Mouse (Mus musculus): ENCODE measurements at regions not wholly inside any gene's neighbourhood (a gene's known extent, or its start where the extent isn't known, plus 50 kb on each side); places are given as distances from the start of the nearest gene placed in this dataset.

DNA sequence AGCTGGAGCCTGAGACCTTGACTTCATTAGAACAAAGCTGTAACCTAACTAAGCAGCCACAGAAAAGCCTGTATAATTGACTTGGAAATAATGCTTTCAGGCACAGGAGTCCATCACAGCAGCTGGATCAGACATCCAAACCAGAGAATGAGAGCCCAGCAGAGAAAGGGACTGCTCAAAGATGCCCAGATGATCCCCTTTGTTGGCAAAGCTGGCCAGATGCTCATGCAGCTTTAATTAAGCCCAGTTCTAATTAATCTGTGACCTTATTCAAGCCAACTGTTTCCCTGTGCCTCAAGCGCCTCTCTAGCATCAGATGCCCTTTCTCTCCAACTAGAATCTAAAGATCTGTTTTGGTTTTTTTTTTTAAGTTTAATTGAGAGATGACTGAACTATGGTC, 165.6 kb upstream of the Rag2 start:
- Histone ChIP-seq H3K9ac (replicated peaks; ENCODE audit: low read length) (no peak overlapping the region), H3K4me3 (ENCODE audit: low read depth, low read length) (no peak overlapping the region), H3K4me1 (ENCODE audit: control insufficient read depth, insufficient read depth, low read length) (no peaks in the 10 kb centered on the region), H3K27ac (replicated peaks; ENCODE audit: low read depth, low read length) (no peak overlapping the region), H3K9me3 (replicated peaks; ENCODE audit: control insufficient read depth, low read length) (no peaks in the 10 kb centered on the region), H3K36me3 (replicated peaks; ENCODE audit: control insufficient read depth, insufficient read depth, low read depth, low read length) (no peaks in the 10 kb centered on the region), H3K27me3 (ENCODE audit: control insufficient read depth, insufficient read depth, low read length) (no peaks in the 10 kb centered on the region), H3K4me2 (ENCODE audit: low read depth, low read length) (no peak overlapping the region)
- no peak for ATAC-seq (replicated peaks; ENCODE audit: insufficient number of reproducible peaks, low FRiP score, low TSS enrichment, low read depth)
- DNase-seq (ENCODE audit: low spot score) = no peak
- 86% methylated on average over 1 of the region's 1 CpGs for WGBS

GRCm38 (mm10) chr2:101462450-101462849, 162.1 kb upstream of the Rag2 start:
- no peak overlapping the region for H3K4me2 ChIP-seq (ENCODE audit: low read depth, low read length)
- no peak for ATAC-seq (replicated peaks; ENCODE audit: insufficient number of reproducible peaks, low FRiP score, low TSS enrichment, low read depth)
- 96% methylated on average over 1 of the region's 1 CpGs for WGBS
- no peaks in the 10 kb centered on the region for H3K36me3 ChIP-seq (replicated peaks; ENCODE audit: control insufficient read depth, insufficient read depth, low read depth, low read length)
- H3K9ac ChIP-seq (replicated peaks; ENCODE audit: low read length) = no peak overlapping the region
- no peaks in the 10 kb centered on the region for H3K4me1 ChIP-seq (ENCODE audit: control insufficient read depth, insufficient read depth, low read length)
- DNase-seq (ENCODE audit: low spot score) = no peak
- H3K4me3 ChIP-seq (ENCODE audit: low read depth, low read length) = no peak overlapping the region
- H3K9me3 ChIP-seq (replicated peaks; ENCODE audit: control insufficient read depth, low read length) = no peaks in the 10 kb centered on the region
- no peak overlapping the region for H3K27ac ChIP-seq (replicated peaks; ENCODE audit: low read depth, low read length)
- no peaks in the 10 kb centered on the region for H3K27me3 ChIP-seq (ENCODE audit: control insufficient read depth, insufficient read depth, low read length)

DNA sequence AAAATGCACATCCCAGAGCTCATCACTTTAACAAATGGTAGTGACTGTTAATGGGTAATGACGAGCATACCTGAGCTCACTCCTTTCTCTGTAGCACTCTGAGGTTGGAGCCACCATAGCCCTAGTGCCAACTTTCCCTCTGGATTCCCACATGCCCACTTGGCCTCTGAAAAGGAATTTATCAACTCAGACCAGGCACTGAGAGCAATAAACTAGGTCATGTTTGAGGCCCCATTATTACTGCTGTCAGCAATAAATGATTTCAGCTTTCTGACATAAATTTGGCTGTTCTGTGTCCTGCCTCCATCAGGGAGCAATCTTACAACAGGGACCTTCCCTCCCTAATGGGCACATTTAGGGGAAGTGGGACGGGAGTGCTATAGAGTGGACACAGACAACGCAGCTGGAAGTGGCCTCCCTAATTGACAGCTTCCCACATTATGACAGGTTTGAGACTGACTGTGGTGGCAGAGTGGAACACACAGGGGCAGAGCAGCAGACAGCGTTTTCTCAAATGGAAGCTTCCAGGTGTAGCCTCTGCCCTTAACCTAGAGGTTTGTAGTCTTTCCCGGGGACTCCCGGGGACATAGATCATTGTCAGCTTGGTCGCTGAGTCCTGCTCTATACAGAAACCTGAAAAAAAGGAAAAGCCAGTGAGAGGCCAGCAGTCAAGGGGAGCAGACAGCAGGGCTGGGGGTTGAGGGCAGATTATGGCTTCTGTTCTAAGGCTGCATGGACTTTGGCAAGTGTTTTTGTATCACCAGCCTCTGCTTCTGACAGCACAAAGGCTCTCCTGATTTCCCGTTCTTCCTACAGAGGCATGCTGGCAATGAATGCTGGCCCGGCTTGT, 160.0 kb upstream of the Rag2 start:
- WGBS = 76% methylated on average over 9 of the region's 9 CpGs
- no peak for ATAC-seq (replicated peaks; ENCODE audit: insufficient number of reproducible peaks, low FRiP score, low TSS enrichment, low read depth)
- no peaks in the 10 kb centered on the region for H3K27me3 ChIP-seq (ENCODE audit: control insufficient read depth, insufficient read depth, low read length)
- no peaks in the 10 kb centered on the region for H3K9me3 ChIP-seq (replicated peaks; ENCODE audit: control insufficient read depth, low read length)
- H3K4me2 ChIP-seq (ENCODE audit: low read depth, low read length) = no peak overlapping the region
- H3K4me3 ChIP-seq (ENCODE audit: low read depth, low read length) = no peak overlapping the region
- H3K4me1 ChIP-seq (ENCODE audit: control insufficient read depth, insufficient read depth, low read length) = no peaks in the 10 kb centered on the region
- no peaks in the 10 kb centered on the region for H3K36me3 ChIP-seq (replicated peaks; ENCODE audit: control insufficient read depth, insufficient read depth, low read depth, low read length)
- DNase-seq (ENCODE audit: low spot score) = no peak
- H3K9ac ChIP-seq (replicated peaks; ENCODE audit: low read length) = no peak overlapping the region
- no peak overlapping the region for H3K27ac ChIP-seq (replicated peaks; ENCODE audit: low read depth, low read length)

DNA sequence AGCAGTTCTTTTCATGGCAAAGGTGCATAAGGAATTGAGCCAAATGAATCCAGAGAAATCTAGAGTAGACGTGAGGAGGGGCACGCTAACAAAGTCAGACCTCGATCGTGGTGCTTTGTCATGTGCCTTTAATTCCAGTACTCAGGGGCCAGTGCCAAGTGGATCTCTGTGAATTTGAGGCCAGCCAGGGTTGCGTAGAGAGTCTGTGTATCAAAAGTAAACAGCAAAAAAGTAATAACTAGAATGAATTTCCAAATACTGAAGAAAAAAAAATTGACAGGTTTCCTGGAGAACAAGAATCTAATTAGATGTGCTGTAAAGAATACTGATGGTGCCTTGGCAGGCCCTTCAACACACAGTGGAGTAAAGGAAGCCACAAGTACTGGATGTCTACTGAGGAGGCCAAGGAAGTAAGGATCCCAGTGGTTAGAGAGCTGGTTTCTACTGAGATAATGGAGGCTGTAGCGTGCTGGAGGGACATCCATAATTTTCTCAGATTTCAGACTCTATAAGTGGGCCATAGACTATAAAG, 153.9 kb upstream of the Rag2 start:
- H3K9ac ChIP-seq (replicated peaks; ENCODE audit: low read length) = no peak overlapping the region
- H3K27me3 ChIP-seq (ENCODE audit: control insufficient read depth, insufficient read depth, low read length) = no peaks in the 10 kb centered on the region
- ATAC-seq (replicated peaks; ENCODE audit: insufficient number of reproducible peaks, low FRiP score, low TSS enrichment, low read depth) (no peak), DNase-seq (ENCODE audit: low spot score) (no peak)
- no peaks in the 10 kb centered on the region for H3K9me3 ChIP-seq (replicated peaks; ENCODE audit: control insufficient read depth, low read length)
- H3K27ac ChIP-seq (replicated peaks; ENCODE audit: low read depth, low read length) = no peak overlapping the region
- H3K4me3 ChIP-seq (ENCODE audit: low read depth, low read length) = no peak overlapping the region
- no peaks in the 10 kb centered on the region for H3K4me1 ChIP-seq (ENCODE audit: control insufficient read depth, insufficient read depth, low read length)
- H3K4me2 ChIP-seq (ENCODE audit: low read depth, low read length) = no peak overlapping the region
- H3K36me3 ChIP-seq (replicated peaks; ENCODE audit: control insufficient read depth, insufficient read depth, low read depth, low read length) = no peaks in the 10 kb centered on the region
- WGBS = 88% methylated on average over 6 of the region's 6 CpGs

DNA sequence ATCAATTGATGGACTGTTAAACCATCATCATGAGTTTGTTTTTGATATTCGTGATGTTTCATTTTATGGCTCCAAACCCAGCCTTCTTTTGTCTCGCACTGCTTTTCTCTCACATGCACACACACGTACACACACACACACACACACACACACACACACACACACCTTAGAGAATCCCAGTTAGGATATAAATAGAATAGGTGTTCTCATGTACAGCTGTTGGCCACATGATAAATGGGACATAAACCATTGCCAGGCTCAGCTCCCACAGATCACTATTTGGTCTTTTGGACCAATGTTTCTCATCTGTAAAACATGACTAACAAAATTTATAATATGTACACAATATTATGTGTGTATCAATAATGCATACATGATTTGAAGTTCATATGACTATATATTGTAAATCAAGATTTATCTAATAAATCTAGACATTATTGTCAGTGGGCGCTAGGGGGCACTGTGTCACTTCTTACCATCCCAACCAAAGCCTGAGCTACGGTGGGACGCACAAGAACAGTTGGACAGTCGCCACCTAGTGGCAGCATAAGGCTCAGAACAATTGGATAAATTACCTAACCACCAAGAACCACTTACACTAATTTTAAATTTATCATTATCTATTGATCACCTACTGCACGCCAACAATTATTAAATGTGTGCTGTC, 151.9 kb upstream of the Rag2 start:
- H3K9ac ChIP-seq (replicated peaks; ENCODE audit: low read length) = no peak overlapping the region
- no peak overlapping the region for H3K4me2 ChIP-seq (ENCODE audit: low read depth, low read length)
- peak; percentile 81 for ATAC-seq (replicated peaks; ENCODE audit: insufficient number of reproducible peaks, low FRiP score, low TSS enrichment, low read depth)
- H3K4me3 ChIP-seq (ENCODE audit: low read depth, low read length) = no peak overlapping the region
- peak; percentile 93 for DNase-seq (ENCODE audit: low spot score)
- no peaks in the 10 kb centered on the region for H3K27me3 ChIP-seq (ENCODE audit: control insufficient read depth, insufficient read depth, low read length)
- WGBS = 30% methylated on average over 8 of the region's 8 CpGs
- H3K36me3 ChIP-seq (replicated peaks; ENCODE audit: control insufficient read depth, insufficient read depth, low read depth, low read length) = no peaks in the 10 kb centered on the region
- no peak overlapping the region for H3K27ac ChIP-seq (replicated peaks; ENCODE audit: low read depth, low read length)
- no peaks in the 10 kb centered on the region for H3K9me3 ChIP-seq (replicated peaks; ENCODE audit: control insufficient read depth, low read length)
- H3K4me1 ChIP-seq (ENCODE audit: control insufficient read depth, insufficient read depth, low read length) = no peaks in the 10 kb centered on the region

GRCm38 (mm10) chr2:101473116-101473485, 151.4 kb upstream of the Rag2 start:
- H3K4me2 ChIP-seq (ENCODE audit: low read depth, low read length) = no peak overlapping the region
- ATAC-seq (replicated peaks; ENCODE audit: insufficient number of reproducible peaks, low FRiP score, low TSS enrichment, low read depth) = no peak

GRCm38 (mm10) chr2:101476862-101477261, 147.7 kb upstream of the Rag2 start:
- DNase-seq (ENCODE audit: low spot score) (no peak), ATAC-seq (replicated peaks; ENCODE audit: insufficient number of reproducible peaks, low FRiP score, low TSS enrichment, low read depth) (no peak)
- Histone ChIP-seq H3K9ac (replicated peaks; ENCODE audit: low read length) (no peak overlapping the region), H3K27ac (replicated peaks; ENCODE audit: low read depth, low read length) (no peak overlapping the region), H3K4me2 (ENCODE audit: low read depth, low read length) (no peak overlapping the region), H3K36me3 (replicated peaks; ENCODE audit: control insufficient read depth, insufficient read depth, low read depth, low read length) (no peaks in the 10 kb centered on the region), H3K4me3 (ENCODE audit: low read depth, low read length) (no peak overlapping the region), H3K27me3 (ENCODE audit: control insufficient read depth, insufficient read depth, low read length) (no peaks in the 10 kb centered on the region), H3K4me1 (ENCODE audit: control insufficient read depth, insufficient read depth, low read length) (no peaks in the 10 kb centered on the region), H3K9me3 (replicated peaks; ENCODE audit: control insufficient read depth, low read length) (no peaks in the 10 kb centered on the region)
- WGBS = 79% methylated on average over 2 of the region's 2 CpGs

More at GRCm38 (mm10) chr2:101473116-101473485, 151.4 kb upstream of the Rag2 start:
- Histone ChIP-seq H3K9me3 (replicated peaks; ENCODE audit: control insufficient read depth, low read length) (no peaks in the 10 kb centered on the region), H3K4me3 (ENCODE audit: low read depth, low read length) (no peak overlapping the region), H3K4me1 (ENCODE audit: control insufficient read depth, insufficient read depth, low read length) (no peaks in the 10 kb centered on the region), H3K36me3 (replicated peaks; ENCODE audit: control insufficient read depth, insufficient read depth, low read depth, low read length) (no peaks in the 10 kb centered on the region), H3K9ac (replicated peaks; ENCODE audit: low read length) (no peak overlapping the region), H3K27ac (replicated peaks; ENCODE audit: low read depth, low read length) (no peak overlapping the region), H3K27me3 (ENCODE audit: control insufficient read depth, insufficient read depth, low read length) (no peaks in the 10 kb centered on the region)
- WGBS = 84% methylated on average over 4 of the region's 4 CpGs
- DNase-seq (ENCODE audit: low spot score) = no peak

DNA sequence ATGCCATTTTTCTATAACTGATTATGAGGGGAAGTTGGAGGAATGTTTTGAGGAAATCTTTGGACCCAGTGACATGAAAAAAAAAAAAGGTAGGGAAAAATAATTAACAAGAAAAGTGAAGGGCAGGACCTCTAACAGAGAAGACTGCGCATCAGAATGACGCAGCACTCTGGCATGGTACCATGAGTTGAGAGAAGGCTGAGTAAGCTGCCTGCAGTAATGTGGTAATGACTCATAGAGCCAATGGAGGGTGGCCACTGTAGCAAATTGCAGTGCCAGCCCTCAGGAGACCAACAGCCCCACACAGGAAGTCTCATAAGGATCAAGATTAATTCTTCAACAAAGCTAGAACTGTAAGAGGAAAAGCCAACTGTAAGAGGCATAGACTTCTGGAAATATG, 134.3 kb upstream of the Rag2 start:
- Histone ChIP-seq H3K4me2 (ENCODE audit: low read depth, low read length) (no peak overlapping the region), H3K36me3 (replicated peaks; ENCODE audit: control insufficient read depth, insufficient read depth, low read depth, low read length) (no peaks in the 10 kb centered on the region), H3K9me3 (replicated peaks; ENCODE audit: control insufficient read depth, low read length) (no peaks in the 10 kb centered on the region), H3K27ac (replicated peaks; ENCODE audit: low read depth, low read length) (no peak overlapping the region), H3K4me1 (ENCODE audit: control insufficient read depth, insufficient read depth, low read length) (no peaks in the 10 kb centered on the region), H3K27me3 (ENCODE audit: control insufficient read depth, insufficient read depth, low read length) (no peaks in the 10 kb centered on the region), H3K4me3 (ENCODE audit: low read depth, low read length) (no peak overlapping the region), H3K9ac (replicated peaks; ENCODE audit: low read length) (no peak overlapping the region)
- WGBS = 96% methylated on average over 2 of the region's 2 CpGs
- DNase-seq (ENCODE audit: low spot score) (no peak), ATAC-seq (replicated peaks; ENCODE audit: insufficient number of reproducible peaks, low FRiP score, low TSS enrichment, low read depth) (no peak)

Data from embryonic facial prominence, embryonic 11.5 days (tissue).